Comparison of ENCODE assay signal across 8 mouse cellular contexts in the genomic region with DNA sequence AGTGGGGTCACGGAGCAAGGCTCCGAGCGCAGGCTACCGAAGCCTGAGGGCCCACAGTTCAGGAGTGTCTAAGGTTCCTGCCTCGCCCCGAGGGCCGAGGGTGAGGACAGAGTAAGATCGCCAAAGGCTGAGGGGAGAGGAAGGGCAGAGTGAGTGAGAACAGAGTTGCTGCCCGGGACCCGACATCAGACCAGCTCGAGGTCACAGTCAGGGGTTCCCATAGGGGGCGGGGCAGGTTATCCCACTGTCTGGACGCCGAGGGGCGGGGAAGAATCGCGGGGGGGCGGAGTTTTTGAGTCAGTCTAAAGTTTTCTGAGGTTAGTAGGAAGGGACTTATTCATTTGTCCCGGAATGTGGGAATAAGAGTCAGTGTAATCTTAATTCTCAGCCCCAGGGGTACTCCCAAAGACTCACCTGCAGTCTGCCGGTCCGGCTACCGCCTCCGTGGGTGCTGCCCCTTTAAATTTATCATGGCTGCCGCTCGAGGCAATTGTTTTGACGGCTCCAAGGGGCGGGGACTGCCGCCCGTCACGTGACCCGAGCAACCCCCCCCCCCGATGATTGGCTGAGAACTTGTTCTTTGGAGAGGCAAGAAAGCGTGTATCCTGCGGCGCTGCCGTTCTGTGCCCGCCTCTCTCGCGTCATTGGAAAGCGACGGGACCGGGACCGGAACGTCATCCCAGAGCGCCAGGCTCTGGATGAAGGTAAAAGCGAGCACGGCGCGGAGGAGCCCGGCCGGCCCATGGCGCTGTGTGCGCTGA. TPM values are rescaled to one million over a fixed set of nuclear protein-coding genes. Genes with fewer than 3 reads are reported as not detected.
DNase-seq lines count a peak whose midpoint lies in the region; ATAC-seq and TF ChIP-seq lines count a peak whose summit lies in the region.

A gene (minus strand): TSS at position 462 of the 761 bp plus-strand sequence.
A gene (plus strand): TSS at position 669 of the 761 bp plus-strand sequence.

- peak within 1 kb of the TSS; percentile 90 for H3K27ac ChIP-seq in hindbrain, embryonic 10.5 days
- peak within 1 kb of the TSS; percentile 96 for H3K27ac ChIP-seq in lung, postnatal 0 days (ENCODE audit: low read length)

- peak within 1 kb of the TSS; percentile 89 for H3K4me2 ChIP-seq in lung, postnatal 0 days (replicated peaks; ENCODE audit: low read depth, low read length)

- no peak; the same call in 1 of the 2 replicates for TF ChIP-seq CTCF in lung, postnatal 0 days (IDR thresholded peaks at IDR 0.05)

- H3K9ac ChIP-seq in lung, postnatal 0 days (replicated peaks; ENCODE audit: low read depth) = peak within 1 kb of the TSS; percentile 70

- H3K9me3 ChIP-seq in hindbrain, embryonic 10.5 days = no peaks in the 10 kb centered on the region
- no peaks in the 10 kb centered on the region for H3K9me3 ChIP-seq in lung, postnatal 0 days (ENCODE audit: low read length)

- DNase-seq in MN1 (ENCODE audit: low spot score) = peak; percentile 99
- DNase-seq in cerebellum, adult 9-10 months = peak; percentile 99
- DNase-seq in hindbrain, embryonic 10.5 days (ENCODE audit: low spot score) = peak; percentile 100
- peak; percentile 98 for DNase-seq in layer of hippocampus, adult 9-11 months
- DNase-seq in lung, postnatal 0 days (ENCODE audit: low spot score) = peak; percentile 98
- peak; percentile 99 for DNase-seq in ovary, postnatal 14 days (ENCODE audit: low spot score)
- peak; percentile 99 for DNase-seq in thymus, postnatal 14 days

- ATAC-seq in frontal cortex, adult (ENCODE audit: low TSS enrichment) = peak; percentile 67
- ATAC-seq in lung, postnatal 0 days = peak; percentile 72

- peaks cover 34% of the 10 kb centered on the region for H3K36me3 ChIP-seq in hindbrain, embryonic 10.5 days
- 0 out of 2 replicates have a peak, but pooled peaks cover 5% of the 10 kb centered on the region for H3K36me3 ChIP-seq in lung, postnatal 0 days (ENCODE audit: insufficient read depth, low read length)

- TF ChIP-seq EP300 in lung, postnatal 0 days (IDR thresholded peaks at IDR 0.05) = peak; percentile 45; the same call in 1 of the 2 replicates

- WGBS in hindbrain, embryonic 10.5 days = under 1% methylated on average over 53 of the region's 53 CpGs
- WGBS in lung, postnatal 0 days = under 1% methylated on average over 53 of the region's 53 CpGs

- no peaks in the 10 kb centered on the region for H3K27me3 ChIP-seq in hindbrain, embryonic 10.5 days (ENCODE audit: insufficient read depth, poor library complexity, severe bottlenecking)
- H3K27me3 ChIP-seq in lung, postnatal 0 days (replicated peaks; ENCODE audit: insufficient read depth, low read length) = no peaks in the 10 kb centered on the region

- peaks cover 41% of the 10 kb centered on the region for H3K4me1 ChIP-seq in hindbrain, embryonic 10.5 days (replicated peaks)
- H3K4me1 ChIP-seq in lung, postnatal 0 days (ENCODE audit: insufficient read depth, low read depth, low read length) = peaks cover 22% of the 10 kb centered on the region

- peak within 1 kb of the TSS; percentile 86 for H3K4me3 ChIP-seq in hindbrain, embryonic 10.5 days
- H3K4me3 ChIP-seq in lung, postnatal 0 days (ENCODE audit: low read depth, low read length) = peak within 1 kb of the TSS; percentile 83

RNA-seq across cellular contexts. Expression of the first gene that starts in this region (rescaled TPM):
- polyA plus RNA-seq in hindbrain, embryonic 10.5 days (2016; fragmentation: Nextera tagmentation; extraction: Ambion mirVana) = 35.3 and 38.1 TPM in 2 replicates
- 36.5 and 38.4 TPM in 2 replicates for polyA plus RNA-seq in lung, postnatal 0 days (2015; fragmentation: Nextera tagmentation; extraction: Ambion mirVana)

RNA-seq across cellular contexts. Expression of the second gene that starts in this region (rescaled TPM):
- polyA plus RNA-seq in hindbrain, embryonic 10.5 days (2016; fragmentation: Nextera tagmentation; extraction: Ambion mirVana) = 115 and 119 TPM in 2 replicates
- polyA plus RNA-seq in lung, postnatal 0 days (2015; fragmentation: Nextera tagmentation; extraction: Ambion mirVana) = 69.2 and 88.6 TPM in 2 replicates

Comparison
In these comparisons a context has a peak if more than half of its experiments do, and no peak if none do; other contexts are left out.
1. Peak in every context shown above with its lines: DNase-seq, ATAC-seq, H3K4me3 ChIP-seq and H3K27ac ChIP-seq.